Mouse (Mus musculus) liver, embryonic 13.5 days (tissue): ENCODE results near the gene Slc13a3. TPM values are rescaled to one million over a fixed set of nuclear protein-coding genes. Genes with fewer than 3 reads are reported as not detected.
A peak's percentile ranks its signal among the peaks of the same experiment; 100 is the strongest.
"Not testable (repeated sequence)": the region's sequence is repeated elsewhere in the genome, so short reads cannot be mapped to it uniquely, and the experiment has no call there.

ENCODE experiments used
- ATAC-seq: fragments of 200-750 bp; cut with Nextera tagmentation; 2 replicates; pipeline ENCODE4 v1.8.0; 2017; ENCODE audit warnings: low read depth, mild to moderate bottlenecking, moderate number of reproducible peaks, moderate library complexity
- DNase-seq: peaks from one replicate; pipeline ENCODE4 v3.0.0; 2022
- H3K27ac ChIP-seq: fragments of 300-500 bp; sonication (generic); 2 replicates; pipeline ENCODE4 v1.5.1; 2015; ENCODE audit warnings: moderate library complexity, mild to moderate bottlenecking, inconsistent platforms
- H3K27me3 ChIP-seq: fragments of 300-500 bp; sonication (generic); 2 replicates; pipeline ENCODE4 v1.6.1; 2015; ENCODE audit warnings: mild to moderate bottlenecking, inconsistent platforms
- H3K36me3 ChIP-seq: fragments of 300-500 bp; sonication (generic); 2 replicates; pipeline ENCODE4 v1.6.1; 2015; ENCODE audit warnings: mild to moderate bottlenecking, inconsistent platforms
- H3K4me1 ChIP-seq: fragments of 300-500 bp; sonication (generic); replicated peaks from 2 replicates; pipeline ENCODE4 v1.6.1; 2015; ENCODE audit warnings: inconsistent platforms
- H3K4me2 ChIP-seq: fragments of 300-500 bp; sonication (generic); 2 replicates; pipeline ENCODE4 v1.6.1; 2015; ENCODE audit warnings: inconsistent platforms, mild to moderate bottlenecking, moderate library complexity
- H3K4me3 ChIP-seq: fragments of 300-500 bp; sonication (generic); replicated peaks from 2 replicates; pipeline ENCODE4 v1.5.1; 2015; ENCODE audit warnings: mild to moderate bottlenecking, inconsistent platforms
- H3K9ac ChIP-seq: fragments of 300-500 bp; sonication (generic); 2 replicates; pipeline ENCODE4 v1.6.1; 2015; ENCODE audit warnings: mild to moderate bottlenecking, inconsistent platforms
- H3K9me3 ChIP-seq: fragments of 300-500 bp; sonication (generic); replicated peaks from 2 replicates; pipeline ENCODE4 v1.6.1; 2016; ENCODE audit warnings: inconsistent platforms
- WGBS: fragments of 180-500 bp; shearing (Covaris S2); methylation state at CpG from one replicate; pipeline ENCODE4 v1.1.7; 2015; ENCODE audit not compliant: insufficient replicate concordance; 5-methylcytosine and 5-hydroxymethylcytosine counted together
- polyA plus RNA-seq: library from polyadenylated mRNA; unstranded; fragments of >200 nt; fragmentation: Nextera tagmentation; extraction: Ambion mirVana; gene quantifications from 2 replicates; pipeline ENCODE4 v1.2.1, GENCODE M21; 2015

The Slc13a3 gene
- 4.4 and 4.9 TPM in 2 replicates for polyA plus RNA-seq

DNA sequence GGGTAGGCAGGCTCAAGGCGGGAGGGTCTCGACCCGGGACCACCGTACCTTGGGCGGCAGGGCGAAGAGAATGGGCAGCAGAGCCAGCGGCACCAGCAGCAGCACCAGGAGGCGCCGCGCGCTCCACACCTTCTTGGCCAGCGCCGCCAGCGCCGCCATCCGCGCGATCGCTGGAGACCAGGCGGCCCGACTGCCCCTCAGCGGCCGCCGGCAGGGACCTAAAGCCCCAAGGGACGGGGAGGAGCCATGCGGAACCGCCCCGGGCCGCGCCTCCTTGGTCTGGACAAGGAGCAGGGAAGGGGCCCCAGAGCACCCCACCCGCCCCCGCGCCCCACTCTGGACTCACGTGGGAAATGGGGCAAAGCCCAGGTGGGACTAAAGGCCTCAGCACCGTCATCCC lies at the start of gene Slc13a3:
Slc13a3 (minus strand) TSS at position 228 of the 400 bp plus-strand sequence.
- H3K9me3 ChIP-seq = no peaks in the 10 kb centered on the region
- peak within 1 kb of the TSS; percentile 36; the same call in 1 of the 2 replicates for H3K9ac ChIP-seq
- peaks cover 35% of the 10 kb centered on the region for H3K27me3 ChIP-seq
- DNase-seq (no peak), ATAC-seq (no peak)
- H3K4me1 ChIP-seq = peaks cover 9% of the 10 kb centered on the region; the same call in 1 of the 2 replicates
- H3K27ac ChIP-seq = no peak within 1 kb of the TSS
- WGBS = 3% methylated on average over 30 of the region's 35 CpGs
- no peaks in the 10 kb centered on the region for H3K36me3 ChIP-seq
- H3K4me2 ChIP-seq = peak within 1 kb of the TSS; percentile 42
- peak within 1 kb of the TSS; percentile 28; the same call in 1 of the 2 replicates for H3K4me3 ChIP-seq

DNA sequence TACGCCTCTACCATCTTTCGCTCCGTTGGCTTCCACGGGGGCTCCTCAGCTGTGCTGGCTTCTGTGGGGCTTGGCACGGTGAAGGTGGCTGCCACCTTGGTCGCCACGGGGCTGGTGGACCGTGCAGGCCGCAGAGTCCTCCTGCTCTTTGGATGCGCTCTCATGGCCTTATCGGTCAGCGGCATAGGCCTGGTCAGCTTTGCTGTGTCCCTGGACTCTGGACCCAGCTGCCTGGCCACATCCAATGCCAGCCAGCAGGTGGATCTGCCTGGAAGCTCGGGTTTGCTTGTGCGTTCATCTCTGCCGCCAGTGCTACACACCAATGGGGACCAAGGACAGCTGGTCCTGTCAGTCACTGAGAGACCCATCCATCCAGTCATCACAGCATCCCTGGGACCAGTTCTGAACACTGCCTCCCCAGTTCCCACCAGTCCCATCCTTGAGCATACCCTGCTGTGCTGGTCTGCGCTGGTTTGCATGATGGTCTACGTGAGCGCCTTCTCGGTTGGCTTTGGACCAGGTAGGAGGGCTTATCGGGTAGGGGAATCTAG lies 42.2 kb upstream of the Slc13a3 start:
- 85% methylated on average over 20 of the region's 20 CpGs for WGBS
- no peak for ATAC-seq
- no peak for DNase-seq
- no peaks in the 10 kb centered on the region for H3K27me3 ChIP-seq
- H3K4me3 ChIP-seq = no peak overlapping the region
- H3K9ac ChIP-seq = no peak overlapping the region
- H3K27ac ChIP-seq = no peak overlapping the region
- no peaks in the 10 kb centered on the region for H3K9me3 ChIP-seq
- no peaks in the 10 kb centered on the region for H3K4me1 ChIP-seq
- H3K36me3 ChIP-seq = no peaks in the 10 kb centered on the region
- H3K4me2 ChIP-seq = no peak overlapping the region

DNA sequence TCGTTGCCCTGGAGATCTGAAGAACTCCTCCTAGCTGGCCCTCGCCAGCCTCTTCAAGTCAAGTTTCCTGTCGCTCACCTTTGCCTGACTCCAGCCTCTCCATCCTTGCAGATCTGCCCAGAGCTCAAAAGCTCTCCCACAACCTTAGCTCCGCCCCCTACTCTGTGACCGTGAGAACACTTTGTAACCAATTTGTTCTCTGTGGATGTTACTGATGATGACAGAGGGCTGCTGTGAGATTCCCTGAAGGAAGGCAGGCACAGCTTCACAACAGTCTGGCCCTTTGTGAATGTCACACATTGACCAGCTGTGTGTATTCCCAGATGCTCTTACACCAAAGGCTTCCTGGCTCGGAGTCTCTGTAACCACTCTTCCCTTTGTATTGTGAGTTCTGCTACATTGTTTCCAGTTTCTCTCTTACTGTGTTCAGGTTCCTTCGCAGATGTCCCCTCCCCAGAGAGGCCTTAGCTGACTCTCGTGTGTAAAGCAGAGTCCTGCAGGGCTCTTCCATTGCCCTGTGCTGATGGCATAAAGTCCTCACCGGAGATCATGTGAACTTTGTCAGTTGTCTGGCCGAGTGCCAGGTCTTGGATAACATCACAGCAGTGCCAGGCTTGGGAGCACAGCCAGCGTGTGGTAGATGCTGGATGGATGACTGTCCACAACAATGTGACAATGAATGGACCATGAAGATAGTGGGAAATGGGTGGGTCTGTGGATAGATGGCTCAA lies 40.0 kb upstream of the Slc13a3 start:
- ATAC-seq = no peak

DNA sequence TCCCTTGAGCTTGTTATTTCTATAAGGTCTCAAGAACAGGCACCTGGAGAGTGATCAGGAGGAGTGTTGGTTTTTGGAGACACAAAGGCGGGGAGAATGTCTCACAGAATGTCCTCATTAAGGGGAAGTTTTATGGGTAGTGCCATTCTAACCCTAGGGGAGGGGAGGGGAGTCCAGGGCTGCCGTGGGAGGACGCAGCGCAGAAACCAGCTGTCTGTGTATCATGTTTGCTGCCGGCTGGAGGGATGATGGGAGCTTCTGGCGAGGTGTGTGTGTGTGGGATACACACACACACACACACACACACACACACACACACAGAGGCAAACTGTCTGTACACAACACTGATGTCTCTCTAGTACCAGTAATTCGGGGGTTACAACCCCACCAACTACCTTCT lies 39.4 kb upstream of the Slc13a3 start:
- Histone ChIP-seq H3K4me2 (no peak overlapping the region), H3K27ac (no peak overlapping the region), H3K4me1 (no peaks in the 10 kb centered on the region), H3K36me3 (no peaks in the 10 kb centered on the region), H3K9ac (no peak overlapping the region), H3K4me3 (no peak overlapping the region), H3K9me3 (no peaks in the 10 kb centered on the region), H3K27me3 (no peaks in the 10 kb centered on the region)
- 50% methylated on average over 7 of the region's 7 CpGs for WGBS
- ATAC-seq (no peak), DNase-seq (no peak)

More for the DNA sequence above, 40.0 kb upstream of the Slc13a3 start:
- Histone ChIP-seq H3K36me3 (no peaks in the 10 kb centered on the region), H3K4me2 (no peak overlapping the region), H3K9me3 (no peaks in the 10 kb centered on the region), H3K4me3 (no peak overlapping the region), H3K4me1 (no peaks in the 10 kb centered on the region), H3K27me3 (no peaks in the 10 kb centered on the region), H3K9ac (no peak overlapping the region), H3K27ac (no peak overlapping the region)
- 33% methylated on average over 11 of the region's 11 CpGs for WGBS
- DNase-seq = no peak

DNA sequence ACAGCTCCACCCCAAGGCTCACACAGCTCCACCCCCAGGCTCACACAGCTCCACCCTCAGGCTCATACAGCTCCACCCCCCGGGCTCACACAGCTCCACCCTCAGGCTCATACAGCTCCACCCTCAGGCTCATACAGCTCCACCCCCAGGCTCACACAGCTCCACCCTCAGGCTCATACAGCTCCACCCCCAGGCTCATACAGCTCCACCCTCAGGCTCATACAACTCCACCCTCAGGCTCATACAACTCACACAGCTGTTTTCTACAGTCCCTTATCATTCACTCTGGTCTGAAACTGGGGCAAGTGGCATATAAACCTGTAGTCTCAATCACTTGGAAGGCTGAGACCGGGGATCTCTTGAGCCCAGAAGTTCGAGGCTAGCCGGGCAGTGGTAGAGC lies 38.5 kb upstream of the Slc13a3 start:
- not testable (repeated sequence) for H3K27me3 ChIP-seq, H3K4me2 ChIP-seq, ATAC-seq, H3K9me3 ChIP-seq, H3K4me1 ChIP-seq, H3K9ac ChIP-seq, H3K27ac ChIP-seq, H3K36me3 ChIP-seq, H3K4me3 ChIP-seq, DNase-seq
- WGBS = 71% methylated on average over 4 of the region's 4 CpGs

DNA sequence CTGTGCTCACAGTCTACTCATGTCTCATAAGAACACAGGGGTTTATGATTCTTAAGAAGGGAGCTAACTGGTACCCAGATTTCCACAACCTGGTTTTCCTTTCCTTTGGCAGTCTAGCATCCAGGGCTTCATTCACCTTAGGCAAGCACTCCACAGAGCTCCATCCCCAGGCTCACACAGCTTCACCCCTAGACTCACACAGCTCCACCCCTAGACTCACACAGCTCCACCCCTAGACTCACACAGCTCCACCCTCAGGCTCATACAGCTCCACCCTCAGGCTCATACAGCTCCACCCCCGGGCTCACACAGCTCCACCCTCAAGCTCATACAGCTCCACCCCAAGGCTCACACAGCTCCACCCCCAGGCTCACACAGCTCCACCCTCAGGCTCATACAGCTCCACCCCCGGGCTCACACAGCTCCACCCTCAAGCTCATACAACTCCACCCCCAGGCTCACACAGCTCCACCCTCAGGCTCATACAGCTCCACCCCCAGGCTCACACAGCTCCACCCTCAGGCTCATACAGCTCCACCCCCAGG lies 38.0 kb upstream of the Slc13a3 start:
- not testable (repeated sequence) for H3K36me3 ChIP-seq, H3K27me3 ChIP-seq, H3K4me3 ChIP-seq, H3K9me3 ChIP-seq, H3K4me1 ChIP-seq, H3K4me2 ChIP-seq, H3K27ac ChIP-seq, ATAC-seq, DNase-seq, H3K9ac ChIP-seq
- 51% methylated on average over 2 of the region's 2 CpGs for WGBS

DNA sequence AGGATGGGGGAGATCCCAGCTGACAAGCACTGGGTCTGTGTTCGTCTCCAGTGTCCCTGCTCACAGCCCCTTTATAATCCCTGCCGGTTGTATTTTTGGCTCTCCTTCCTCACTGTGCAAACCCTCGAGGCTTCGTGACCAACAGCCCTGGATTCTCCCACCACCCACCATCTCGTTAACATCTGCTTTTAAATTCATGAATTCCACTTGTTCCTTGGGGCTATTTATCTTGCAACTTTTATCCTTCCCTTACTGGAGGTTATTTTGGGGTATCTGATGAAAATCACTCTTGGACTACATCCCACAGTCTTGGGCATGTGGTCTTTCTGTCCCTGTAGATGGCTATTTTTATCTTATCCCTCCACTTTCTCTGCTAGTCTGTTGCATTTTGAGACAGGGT lies 37.4 kb upstream of the Slc13a3 start:
- Histone ChIP-seq H3K27ac (no peak overlapping the region), H3K4me2 (no peak overlapping the region), H3K36me3 (no peaks in the 10 kb centered on the region), H3K9ac (no peak overlapping the region), H3K27me3 (peaks cover 4% of the 10 kb centered on the region; the same call in 1 of the 2 replicates), H3K9me3 (no peaks in the 10 kb centered on the region), H3K4me1 (no peaks in the 10 kb centered on the region), H3K4me3 (no peak overlapping the region)
- DNase-seq (no peak), ATAC-seq (no peak)
- 58% methylated on average over 5 of the region's 5 CpGs for WGBS

DNA sequence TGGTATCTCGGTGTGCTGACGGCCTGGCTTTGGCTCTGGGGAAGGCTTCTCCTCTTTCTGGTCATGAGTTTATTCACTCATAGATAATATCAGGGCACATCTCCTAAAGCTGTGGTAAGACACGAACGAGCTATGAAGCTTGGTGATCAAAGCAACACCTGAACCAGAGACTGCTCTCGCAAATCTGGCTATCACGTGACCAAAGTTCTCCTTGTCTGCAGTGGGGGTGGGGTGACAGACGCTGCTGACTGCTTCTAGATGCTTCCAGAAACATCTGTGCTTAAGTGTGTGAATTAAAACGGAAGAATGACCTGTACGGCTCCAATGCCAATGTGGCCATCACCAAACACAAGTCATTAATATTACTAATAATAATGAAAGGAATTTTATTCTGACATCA lies 36.7 kb upstream of the Slc13a3 start:
- DNase-seq (no peak), ATAC-seq (no peak)
- no peaks in the 10 kb centered on the region for H3K9me3 ChIP-seq
- H3K9ac ChIP-seq = no peak overlapping the region
- no peak overlapping the region for H3K27ac ChIP-seq
- peaks cover 11% of the 10 kb centered on the region; the same call in 1 of the 2 replicates for H3K27me3 ChIP-seq
- H3K4me1 ChIP-seq = no peaks in the 10 kb centered on the region
- no peaks in the 10 kb centered on the region for H3K36me3 ChIP-seq
- no peak overlapping the region for H3K4me2 ChIP-seq
- no peak overlapping the region for H3K4me3 ChIP-seq
- WGBS = 43% methylated on average over 9 of the region's 9 CpGs

DNA sequence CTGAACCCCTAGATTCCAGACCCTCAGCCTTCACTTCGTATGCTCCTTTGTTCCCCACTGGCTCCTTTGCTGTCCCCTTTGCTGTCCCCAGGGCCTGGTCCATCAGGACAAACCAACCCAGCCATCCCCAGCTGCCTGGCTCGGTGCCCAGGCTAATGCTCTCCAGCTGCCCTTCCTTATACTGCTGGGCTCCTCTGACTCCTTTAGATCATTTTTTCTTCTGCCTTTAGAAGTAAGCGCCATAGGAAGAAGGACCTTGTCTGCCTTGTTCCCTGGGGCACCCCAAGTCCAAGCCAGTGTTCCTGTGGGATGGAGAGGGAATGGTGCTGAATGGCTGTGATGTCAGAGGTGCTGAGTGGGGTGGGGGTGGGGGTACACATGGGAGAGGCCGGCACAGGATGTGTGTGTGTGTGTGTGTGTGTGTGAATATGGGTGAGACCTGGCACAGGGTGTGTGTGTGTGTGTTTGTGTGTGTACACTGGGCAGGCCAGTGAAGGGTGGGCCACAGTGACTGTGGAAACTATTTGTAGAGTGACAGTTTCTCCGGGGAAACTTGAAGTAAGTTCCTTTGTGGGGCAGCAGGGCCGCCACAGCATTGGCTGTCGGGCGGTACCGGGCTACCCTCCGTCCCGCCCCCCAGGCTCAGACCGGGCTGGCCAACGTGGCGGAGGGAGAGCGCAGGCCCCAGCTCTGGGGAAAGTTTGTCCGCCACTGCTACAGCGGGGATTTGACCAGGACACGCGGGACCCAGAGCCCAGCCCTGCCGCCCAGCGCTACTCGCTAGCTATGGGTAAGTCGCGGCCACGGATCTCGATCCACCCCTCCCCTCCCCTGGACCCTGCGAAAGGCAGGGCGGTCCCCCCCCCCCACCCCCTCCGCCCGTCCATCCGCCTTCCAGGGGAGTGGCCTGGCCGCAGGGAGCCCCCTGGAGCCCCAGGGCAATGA lies 30.5 kb upstream of the Slc13a3 start, which contains the start of gene Slc2a10:
Slc2a10 (plus strand) TSS at position 529 of the 945 bp plus-strand sequence.
- H3K27ac ChIP-seq = no peak within 1 kb of the TSS
- no peaks in the 10 kb centered on the region for H3K36me3 ChIP-seq
- peaks cover 32% of the 10 kb centered on the region for H3K27me3 ChIP-seq
- no peaks in the 10 kb centered on the region for H3K4me1 ChIP-seq
- H3K4me2 ChIP-seq = peak within 1 kb of the TSS; percentile 48
- H3K9ac ChIP-seq = no peak within 1 kb of the TSS; the same call in 1 of the 2 replicates
- H3K4me3 ChIP-seq = peak within 1 kb of the TSS; percentile 37
- WGBS = 7% methylated on average over 31 of the region's 32 CpGs
- no peak for ATAC-seq
- DNase-seq = no peak
- H3K9me3 ChIP-seq = no peaks in the 10 kb centered on the region

DNA sequence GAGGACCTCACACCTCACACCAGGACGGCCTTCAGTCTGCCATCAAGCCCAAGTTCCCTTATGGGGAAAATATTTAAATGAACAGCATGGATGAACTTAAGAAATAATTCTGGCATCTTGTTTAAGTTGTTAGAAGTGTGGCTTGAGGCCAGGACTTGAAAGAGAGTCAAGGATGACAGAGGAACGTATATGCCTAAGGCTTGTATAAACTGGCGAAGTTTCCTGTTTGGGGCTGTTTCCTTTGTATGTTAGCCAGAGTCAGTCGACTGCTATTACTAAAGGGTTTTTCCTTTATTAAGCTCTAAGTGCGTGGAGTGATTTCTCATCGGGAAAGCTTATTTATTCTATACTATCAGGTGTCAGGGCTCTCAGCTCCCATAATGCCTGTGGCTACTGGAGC lies 25.8 kb upstream of the Slc13a3 start:
- no peak for ATAC-seq

More for the DNA sequence above, 25.8 kb upstream of the Slc13a3 start:
- no peak overlapping the region for H3K9ac ChIP-seq
- no peak overlapping the region for H3K4me2 ChIP-seq
- no peak for DNase-seq
- no peak overlapping the region for H3K4me3 ChIP-seq
- H3K4me1 ChIP-seq = peaks cover 2% of the 10 kb centered on the region
- H3K27ac ChIP-seq = no peak overlapping the region
- 51% methylated on average over 6 of the region's 6 CpGs for WGBS
- H3K36me3 ChIP-seq = no peaks in the 10 kb centered on the region
- H3K27me3 ChIP-seq = peaks cover 12% of the 10 kb centered on the region
- no peaks in the 10 kb centered on the region for H3K9me3 ChIP-seq
